Mouse (Mus musculus): ENCODE measurements at regions not wholly inside any gene's neighbourhood (a gene's known extent, or its start where the extent isn't known, plus 50 kb on each side); places are given as distances from the start of the nearest gene placed in this dataset.

GRCm38 (mm10) chr3:22948168-22948768, 871.8 kb downstream of the Tbl1xr1 start:
- peak; percentile 26 for DNase-seq (ENCODE audit: low spot score)
- Histone ChIP-seq H3K4me1 (ENCODE audit: insufficient read depth, low read depth, low read length) (no peaks in the 10 kb centered on the region), H3K9me3 (ENCODE audit: low read length) (no peaks in the 10 kb centered on the region), H3K36me3 (ENCODE audit: insufficient read depth, low read length) (no peaks in the 10 kb centered on the region), H3K27me3 (replicated peaks; ENCODE audit: insufficient read depth, low read length) (no peaks in the 10 kb centered on the region), H3K4me2 (replicated peaks; ENCODE audit: low read depth, low read length) (no peak overlapping the region), H3K9ac (replicated peaks; ENCODE audit: low read depth) (no peak overlapping the region), H3K4me3 (ENCODE audit: low read depth, low read length) (no peak overlapping the region), H3K27ac (ENCODE audit: low read length) (no peak overlapping the region)
- TF ChIP-seq CTCF (IDR thresholded peaks at IDR 0.05): no peak
- no peak for TF ChIP-seq EP300 (IDR thresholded peaks at IDR 0.05)
- ATAC-seq: no peak
- WGBS: 37% methylated on average over 5 of the region's 5 CpGs

- no peak for ATAC-seq
- H3K27me3 ChIP-seq (replicated peaks; ENCODE audit: insufficient read depth, low read length): no peaks in the 10 kb centered on the region
- H3K9ac ChIP-seq (replicated peaks; ENCODE audit: low read depth): no peak overlapping the region
- no peaks in the 10 kb centered on the region for H3K4me1 ChIP-seq (ENCODE audit: insufficient read depth, low read depth, low read length)
- no peaks in the 10 kb centered on the region for H3K9me3 ChIP-seq (ENCODE audit: low read length)
- H3K4me2 ChIP-seq (replicated peaks; ENCODE audit: low read depth, low read length): no peak overlapping the region
- no peak for DNase-seq (ENCODE audit: low spot score)
- TF ChIP-seq EP300 (IDR thresholded peaks at IDR 0.05) (no peak), CTCF (IDR thresholded peaks at IDR 0.05) (no peak)
- 50% methylated on average over 1 of the region's 1 CpGs for WGBS
- H3K4me3 ChIP-seq (ENCODE audit: low read depth, low read length): no peak overlapping the region
- H3K27ac ChIP-seq (ENCODE audit: low read length): no peak overlapping the region
- no peaks in the 10 kb centered on the region for H3K36me3 ChIP-seq (ENCODE audit: insufficient read depth, low read length)
Measured at GRCm38 (mm10) chr3:22957422-22957821, 881.0 kb downstream of the Tbl1xr1 start.

GRCm38 (mm10) chr3:22972681-22973080, 896.2 kb downstream of the Tbl1xr1 start:
- no peaks in the 10 kb centered on the region for H3K36me3 ChIP-seq (ENCODE audit: insufficient read depth, low read length)
- no peak for DNase-seq (ENCODE audit: low spot score)
- no peak overlapping the region for H3K4me2 ChIP-seq (replicated peaks; ENCODE audit: low read depth, low read length)
- no peak for ATAC-seq
- no peak overlapping the region for H3K27ac ChIP-seq (ENCODE audit: low read length)
- no peak overlapping the region for H3K9ac ChIP-seq (replicated peaks; ENCODE audit: low read depth)
- no peak for TF ChIP-seq CTCF (IDR thresholded peaks at IDR 0.05)
- TF ChIP-seq EP300 (IDR thresholded peaks at IDR 0.05): no peak
- H3K4me3 ChIP-seq (ENCODE audit: low read depth, low read length): no peak overlapping the region
- WGBS: 62% methylated on average over 1 of the region's 1 CpGs
- no peaks in the 10 kb centered on the region for H3K4me1 ChIP-seq (ENCODE audit: insufficient read depth, low read depth, low read length)
- no peaks in the 10 kb centered on the region for H3K27me3 ChIP-seq (replicated peaks; ENCODE audit: insufficient read depth, low read length)
- no peaks in the 10 kb centered on the region for H3K9me3 ChIP-seq (ENCODE audit: low read length)

- Histone ChIP-seq H3K27me3 (replicated peaks; ENCODE audit: insufficient read depth, low read length) (no peaks in the 10 kb centered on the region), H3K9me3 (ENCODE audit: low read length) (no peaks in the 10 kb centered on the region), H3K36me3 (ENCODE audit: insufficient read depth, low read length) (no peaks in the 10 kb centered on the region), H3K4me2 (replicated peaks; ENCODE audit: low read depth, low read length) (no peak overlapping the region), H3K9ac (replicated peaks; ENCODE audit: low read depth) (no peak overlapping the region), H3K27ac (ENCODE audit: low read length) (no peak overlapping the region), H3K4me3 (ENCODE audit: low read depth, low read length) (no peak overlapping the region), H3K4me1 (ENCODE audit: insufficient read depth, low read depth, low read length) (no peaks in the 10 kb centered on the region)
- 37% methylated on average over 1 of the region's 1 CpGs for WGBS
- ATAC-seq: no peak
- DNase-seq (ENCODE audit: low spot score): no peak
- TF ChIP-seq CTCF (IDR thresholded peaks at IDR 0.05) (no peak), EP300 (IDR thresholded peaks at IDR 0.05) (no peak)
Measured at GRCm38 (mm10) chr3:22976801-22977200, 900.3 kb downstream of the Tbl1xr1 start.

GRCm38 (mm10) chr3:22979896-22980890, 903.7 kb downstream of the Tbl1xr1 start:
- ATAC-seq (no peak), DNase-seq (ENCODE audit: low spot score) (no peak)
- no peaks in the 10 kb centered on the region for H3K27me3 ChIP-seq (replicated peaks; ENCODE audit: insufficient read depth, low read length)
- H3K4me2 ChIP-seq (replicated peaks; ENCODE audit: low read depth, low read length): no peak overlapping the region
- no peak for TF ChIP-seq EP300 (IDR thresholded peaks at IDR 0.05)
- no peak for TF ChIP-seq CTCF (IDR thresholded peaks at IDR 0.05)
- H3K9ac ChIP-seq (replicated peaks; ENCODE audit: low read depth): no peak overlapping the region
- no peaks in the 10 kb centered on the region for H3K36me3 ChIP-seq (ENCODE audit: insufficient read depth, low read length)
- H3K9me3 ChIP-seq (ENCODE audit: low read length): no peaks in the 10 kb centered on the region
- no peak overlapping the region for H3K27ac ChIP-seq (ENCODE audit: low read length)
- no peaks in the 10 kb centered on the region for H3K4me1 ChIP-seq (ENCODE audit: insufficient read depth, low read depth, low read length)
- H3K4me3 ChIP-seq (ENCODE audit: low read depth, low read length): no peak overlapping the region
- WGBS: 83% methylated on average over 1 of the region's 1 CpGs

- DNase-seq (ENCODE audit: low spot score): no peak
- no peaks in the 10 kb centered on the region for H3K9me3 ChIP-seq (ENCODE audit: low read length)
- H3K4me3 ChIP-seq (ENCODE audit: low read depth, low read length): no peak overlapping the region
- ATAC-seq: no peak
- no peak overlapping the region for H3K9ac ChIP-seq (replicated peaks; ENCODE audit: low read depth)
- H3K36me3 ChIP-seq (ENCODE audit: insufficient read depth, low read length): no peaks in the 10 kb centered on the region
- H3K27me3 ChIP-seq (replicated peaks; ENCODE audit: insufficient read depth, low read length): no peaks in the 10 kb centered on the region
- H3K4me2 ChIP-seq (replicated peaks; ENCODE audit: low read depth, low read length): no peak overlapping the region
- no peak overlapping the region for H3K27ac ChIP-seq (ENCODE audit: low read length)
- TF ChIP-seq EP300 (IDR thresholded peaks at IDR 0.05) (no peak), CTCF (IDR thresholded peaks at IDR 0.05) (no peak)
- no peaks in the 10 kb centered on the region for H3K4me1 ChIP-seq (ENCODE audit: insufficient read depth, low read depth, low read length)
Measured at GRCm38 (mm10) chr3:22982430-22982829, 906.0 kb downstream of the Tbl1xr1 start.

Data from lung, postnatal 0 days (tissue).